Mouse (Mus musculus): ENCODE results near the gene Spaca3. TPM values are rescaled to one million over a fixed set of nuclear protein-coding genes. Genes with fewer than 3 reads are reported as not detected.

Gene Spaca3
- polyA plus RNA-seq, 1 experiment from 2014 or later, result not detected

DNA sequence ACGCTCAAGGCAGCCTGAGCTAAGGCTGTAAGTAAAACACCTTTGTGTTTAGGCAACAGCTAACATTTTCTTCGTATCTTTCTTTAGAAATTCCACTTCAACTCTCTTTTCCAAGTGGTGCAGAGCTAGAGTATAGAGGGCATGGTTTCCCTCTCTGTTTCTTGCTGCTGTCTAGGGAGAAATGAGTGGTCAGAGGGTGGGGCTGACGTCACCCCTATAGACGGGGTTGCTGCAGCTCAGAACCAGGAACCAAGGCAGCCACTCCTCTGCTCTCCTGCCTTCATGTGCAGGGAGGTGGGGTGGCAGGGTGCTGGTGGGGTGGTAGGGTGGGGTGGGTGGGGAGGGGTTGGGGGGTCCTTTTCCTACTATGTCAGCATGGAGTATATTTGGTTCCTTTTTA, 22.3 kb upstream of the Spaca3 start:
- H3K4me3 ChIP-seq, result no peak overlapping the region
- H3K4me2 ChIP-seq, result no peak overlapping the region
- H3K9ac ChIP-seq, result no peak overlapping the region
- 75% methylated on average over 4 of the region's 4 CpGs for WGBS
- H3K9me3 ChIP-seq, result no peaks in the 10 kb centered on the region
- H3K27me3 ChIP-seq, result 0 out of 2 replicates have a peak, but pooled peaks cover 4% of the 10 kb centered on the region
- no peak for ATAC-seq (ENCODE audit: low read depth)
- H3K4me1 ChIP-seq (replicated peaks), result peaks cover 9% of the 10 kb centered on the region; the same call in 1 of the 2 replicates
- no peak overlapping the region for H3K27ac ChIP-seq (replicated peaks)
- no peaks in the 10 kb centered on the region for H3K36me3 ChIP-seq

DNA sequence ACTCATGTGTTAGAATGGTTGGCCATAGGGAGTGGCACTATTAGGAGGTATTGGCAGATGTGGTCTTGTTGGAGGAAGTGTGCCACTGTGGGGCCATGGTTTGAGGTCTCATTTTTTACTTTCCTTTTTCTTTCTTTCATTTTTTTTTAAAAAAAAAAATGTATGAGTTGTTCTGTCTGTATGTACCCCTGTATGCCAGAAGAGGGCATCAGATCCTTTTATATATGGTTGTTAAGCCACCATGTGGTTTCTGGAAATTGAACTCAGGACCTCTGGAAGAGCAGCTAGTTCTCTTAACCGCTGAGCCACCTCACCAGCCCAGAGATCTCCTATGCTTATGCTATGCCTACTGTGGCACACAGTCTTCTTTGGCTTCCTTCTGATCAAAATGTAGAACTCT, 19.4 kb upstream of the Spaca3 start:
- Histone ChIP-seq H3K9me3 (no peaks in the 10 kb centered on the region), H3K9ac (no peak overlapping the region), H3K4me1 (replicated peaks) (no peaks in the 10 kb centered on the region), H3K27me3 (0 out of 2 replicates have a peak, but pooled peaks cover 4% of the 10 kb centered on the region), H3K36me3 (no peaks in the 10 kb centered on the region), H3K4me2 (no peak overlapping the region), H3K4me3 (no peak overlapping the region), H3K27ac (replicated peaks) (no peak overlapping the region)
- ATAC-seq (ENCODE audit: low read depth), result no peak
- 69% methylated on average over 1 of the region's 1 CpGs for WGBS

DNA sequence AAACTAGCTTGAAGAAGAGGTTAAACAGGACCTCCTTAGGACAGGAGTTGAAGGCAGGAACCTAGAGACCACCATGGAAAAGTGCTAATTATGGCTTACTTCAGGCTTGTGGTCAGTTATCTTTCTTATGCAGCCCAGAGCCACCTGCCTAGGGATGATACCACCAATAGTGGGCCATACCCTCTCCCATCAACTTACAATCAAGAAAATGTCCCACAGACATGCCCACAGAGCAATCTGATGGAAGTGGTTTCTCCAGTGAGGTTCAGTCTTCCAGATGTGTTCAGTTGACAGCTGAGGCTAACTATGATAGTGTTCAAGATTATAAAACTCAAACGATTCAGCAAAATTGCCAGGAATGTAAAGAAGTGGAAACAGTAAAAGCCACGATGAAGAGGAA, 14.7 kb upstream of the Spaca3 start:
- Histone ChIP-seq H3K9me3 (no peaks in the 10 kb centered on the region), H3K36me3 (no peaks in the 10 kb centered on the region), H3K27me3 (no peaks in the 10 kb centered on the region), H3K4me1 (replicated peaks) (no peaks in the 10 kb centered on the region), H3K27ac (replicated peaks) (no peak overlapping the region), H3K4me2 (no peak overlapping the region), H3K4me3 (no peak overlapping the region), H3K9ac (no peak overlapping the region)
- no peak for ATAC-seq (ENCODE audit: low read depth)
- 93% methylated on average over 2 of the region's 2 CpGs for WGBS

DNA sequence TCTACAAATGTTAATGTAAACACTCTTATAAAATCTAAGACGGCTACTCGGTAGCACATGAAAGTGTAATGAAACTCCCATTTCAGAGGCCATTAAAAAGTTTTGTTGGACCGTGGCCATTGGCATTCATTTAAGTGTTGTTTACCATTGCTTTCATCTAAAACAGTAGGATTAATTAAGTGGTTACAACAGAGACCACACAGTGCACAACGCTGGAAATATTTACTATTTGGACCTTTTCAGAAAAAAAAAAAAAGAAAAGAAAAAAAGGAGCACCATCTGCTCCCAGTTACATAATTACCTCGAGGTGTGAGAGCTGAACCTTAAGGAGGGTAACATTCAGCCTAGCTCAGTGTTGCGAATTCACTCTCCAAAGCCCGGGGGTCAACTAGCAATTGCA, 12.7 kb upstream of the Spaca3 start:
- no peak for ATAC-seq (ENCODE audit: low read depth)

DNA sequence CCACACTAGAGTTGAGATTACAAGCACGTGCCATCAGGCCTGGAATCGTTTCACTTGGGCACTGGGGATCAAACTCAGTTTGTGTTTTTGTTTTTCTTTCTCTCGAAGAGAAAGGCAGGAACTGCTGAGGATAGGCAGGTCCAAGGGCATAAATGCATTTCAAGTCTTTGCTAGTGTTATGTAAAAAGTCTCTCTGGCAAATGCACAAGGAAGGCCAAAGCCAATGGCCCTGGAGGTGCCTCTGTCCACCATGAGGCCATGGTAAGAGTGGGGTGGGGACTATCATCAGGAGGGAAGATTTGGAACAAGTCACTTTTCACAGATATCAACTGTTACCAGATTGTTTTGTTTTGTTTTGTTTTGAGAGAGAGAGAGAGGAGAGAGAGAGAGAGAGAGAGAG, 12.1 kb upstream of the Spaca3 start:
- H3K27me3 ChIP-seq, result no peaks in the 10 kb centered on the region
- no peak for ATAC-seq (ENCODE audit: low read depth)
- 59% methylated on average over 3 of the region's 3 CpGs for WGBS
- no peaks in the 10 kb centered on the region for H3K9me3 ChIP-seq
- H3K4me1 ChIP-seq (replicated peaks), result no peaks in the 10 kb centered on the region
- H3K27ac ChIP-seq (replicated peaks), result no peak overlapping the region
- no peak overlapping the region for H3K9ac ChIP-seq
- H3K4me3 ChIP-seq, result no peak overlapping the region
- H3K4me2 ChIP-seq, result no peak overlapping the region
- H3K36me3 ChIP-seq, result no peaks in the 10 kb centered on the region

More for the DNA sequence above, 12.7 kb upstream of the Spaca3 start:
- Histone ChIP-seq H3K9me3 (no peaks in the 10 kb centered on the region), H3K4me3 (no peak overlapping the region), H3K4me1 (replicated peaks) (no peaks in the 10 kb centered on the region), H3K9ac (no peak overlapping the region), H3K27me3 (no peaks in the 10 kb centered on the region), H3K4me2 (no peak overlapping the region), H3K27ac (replicated peaks) (no peak overlapping the region), H3K36me3 (no peaks in the 10 kb centered on the region)
- 55% methylated on average over 7 of the region's 7 CpGs for WGBS

DNA sequence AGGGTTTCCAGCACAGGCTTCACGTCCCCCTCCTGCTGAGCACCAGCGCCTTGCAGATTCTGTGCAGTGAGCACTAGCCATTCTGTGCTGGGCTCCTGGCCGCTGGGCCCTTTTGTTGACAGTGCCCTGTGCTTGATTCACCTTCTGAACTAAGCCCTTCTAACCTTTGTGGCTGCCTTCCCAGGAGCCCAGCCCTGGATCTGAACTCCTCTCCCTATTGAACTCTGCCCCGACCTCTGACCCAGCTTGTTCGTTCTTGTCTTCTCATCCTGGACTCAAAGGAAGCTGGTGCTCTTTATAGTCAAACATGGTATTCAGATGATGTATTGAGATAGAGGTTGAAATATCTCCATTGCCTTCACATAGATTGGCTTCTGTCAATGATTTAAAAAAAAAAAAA, 10.0 kb upstream of the Spaca3 start:
- 53% methylated on average over 5 of the region's 5 CpGs for WGBS
- no peak overlapping the region for H3K9ac ChIP-seq
- no peak overlapping the region for H3K4me3 ChIP-seq
- H3K4me2 ChIP-seq, result no peak overlapping the region
- H3K4me1 ChIP-seq (replicated peaks), result peaks cover 3% of the 10 kb centered on the region; the same call in 1 of the 2 replicates
- H3K27ac ChIP-seq (replicated peaks), result no peak overlapping the region
- no peaks in the 10 kb centered on the region for H3K27me3 ChIP-seq
- ATAC-seq (ENCODE audit: low read depth), result no peak
- H3K9me3 ChIP-seq, result no peaks in the 10 kb centered on the region
- H3K36me3 ChIP-seq, result no peaks in the 10 kb centered on the region

DNA sequence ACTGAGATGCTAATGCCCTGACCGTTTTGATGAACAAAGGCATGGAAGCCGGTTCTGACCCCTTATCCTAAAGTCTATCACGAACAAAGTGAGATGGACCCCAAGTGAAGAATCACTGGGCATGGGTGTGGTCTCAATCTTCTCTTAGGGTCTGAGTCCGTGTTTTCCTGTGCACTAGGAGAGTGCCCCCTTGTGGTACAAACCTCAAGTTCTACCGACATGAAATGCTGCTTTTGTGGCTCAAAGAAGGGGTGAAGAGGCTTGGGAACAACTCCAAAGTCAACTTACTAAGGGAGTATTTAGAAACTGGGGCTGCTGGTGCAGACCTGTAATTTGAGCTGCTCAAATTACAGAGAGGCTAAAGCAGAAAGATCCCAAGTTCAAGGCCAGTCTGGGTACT, 6.3 kb upstream of the Spaca3 start:
- peaks cover 3% of the 10 kb centered on the region; the same call in 1 of the 2 replicates for H3K4me1 ChIP-seq (replicated peaks)

DNA sequence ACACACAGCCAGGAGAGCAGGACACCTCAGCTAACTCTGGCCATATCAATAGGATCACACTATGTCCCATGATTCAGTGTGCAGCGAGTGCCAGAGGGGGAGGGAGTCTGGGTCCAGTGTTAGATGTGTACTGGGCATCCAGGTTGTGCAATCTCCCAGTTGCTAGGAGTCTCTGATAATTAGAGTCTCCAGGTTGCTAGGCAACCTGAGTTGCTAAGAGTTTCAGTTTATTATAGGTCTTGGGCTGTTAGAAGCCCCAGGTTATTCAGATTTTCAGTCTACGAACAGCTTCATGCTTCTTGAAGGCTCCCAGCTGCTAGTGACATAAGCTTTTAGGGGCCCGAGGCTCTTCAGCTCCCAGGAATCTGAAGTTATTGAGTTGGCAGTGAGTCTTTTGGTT, 5.2 kb upstream of the Spaca3 start:
- no peak overlapping the region for H3K9ac ChIP-seq
- H3K9me3 ChIP-seq, result no peaks in the 10 kb centered on the region
- H3K27ac ChIP-seq (replicated peaks), result no peak overlapping the region
- no peak overlapping the region for H3K4me3 ChIP-seq
- no peaks in the 10 kb centered on the region for H3K36me3 ChIP-seq
- ATAC-seq (ENCODE audit: low read depth), result no peak
- 58% methylated on average over 3 of the region's 3 CpGs for WGBS
- 0 out of 2 replicates have a peak, but pooled peaks cover 6% of the 10 kb centered on the region for H3K27me3 ChIP-seq
- H3K4me2 ChIP-seq, result no peak overlapping the region
- H3K4me1 ChIP-seq (replicated peaks), result peaks cover 3% of the 10 kb centered on the region; the same call in 1 of the 2 replicates

More for the DNA sequence above, 6.3 kb upstream of the Spaca3 start:
- H3K27ac ChIP-seq (replicated peaks), result no peak overlapping the region
- no peak overlapping the region for H3K4me2 ChIP-seq
- H3K36me3 ChIP-seq, result no peaks in the 10 kb centered on the region
- WGBS, result 47% methylated on average over 5 of the region's 5 CpGs
- H3K27me3 ChIP-seq, result 0 out of 2 replicates have a peak, but pooled peaks cover 6% of the 10 kb centered on the region
- no peak overlapping the region for H3K9ac ChIP-seq
- H3K4me3 ChIP-seq, result no peak overlapping the region
- no peak for ATAC-seq (ENCODE audit: low read depth)
- no peaks in the 10 kb centered on the region for H3K9me3 ChIP-seq

DNA sequence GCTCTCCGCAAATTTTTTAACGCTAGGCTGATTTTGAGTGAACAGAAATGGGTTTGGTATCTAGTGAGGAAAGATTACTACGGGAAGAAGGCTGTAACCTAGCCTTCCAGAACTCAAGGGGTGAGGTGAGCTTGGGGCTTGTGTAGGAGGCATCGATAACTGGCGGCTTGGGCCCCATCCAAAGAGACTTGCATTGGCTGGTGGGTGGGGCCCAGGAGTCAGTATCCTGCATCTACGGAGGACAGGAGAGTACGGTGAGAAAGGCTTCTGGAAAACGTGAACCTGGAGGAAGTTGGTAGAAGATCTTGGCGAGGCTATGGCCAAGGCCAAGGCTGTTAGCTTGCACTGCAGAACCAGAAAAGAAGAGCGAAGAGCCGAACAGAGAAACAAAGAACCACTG, 3.7 kb upstream of the Spaca3 start:
- Histone ChIP-seq H3K9ac (no peak overlapping the region), H3K36me3 (no peaks in the 10 kb centered on the region), H3K27me3 (0 out of 2 replicates have a peak, but pooled peaks cover 6% of the 10 kb centered on the region), H3K27ac (replicated peaks) (no peak overlapping the region), H3K4me1 (replicated peaks) (peaks cover 3% of the 10 kb centered on the region; the same call in 1 of the 2 replicates), H3K9me3 (no peaks in the 10 kb centered on the region), H3K4me2 (no peak overlapping the region), H3K4me3 (no peak overlapping the region)
- no peak for ATAC-seq (ENCODE audit: low read depth)
- WGBS, result 89% methylated on average over 11 of the region's 11 CpGs

DNA sequence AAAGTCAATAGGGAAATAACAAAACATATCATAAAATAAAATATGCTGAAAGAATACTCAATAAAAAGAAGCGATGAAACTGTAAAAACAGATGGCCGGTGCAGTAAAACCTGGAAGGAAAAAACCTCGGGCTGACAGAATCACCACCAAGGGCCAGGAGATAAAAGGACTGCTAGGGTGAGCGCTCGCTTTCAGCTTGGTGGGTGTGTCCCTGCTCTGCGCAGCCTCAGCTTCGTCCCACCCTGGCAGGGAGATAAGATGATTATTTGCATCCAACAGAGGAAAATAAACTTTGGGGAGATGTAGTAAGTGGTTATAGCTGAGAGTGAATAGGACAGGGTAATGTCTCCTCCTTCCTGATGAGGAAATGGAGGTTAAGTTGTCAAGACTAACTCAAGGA, 3.3 kb upstream of the Spaca3 start:
- Histone ChIP-seq H3K36me3 (no peaks in the 10 kb centered on the region), H3K4me2 (no peak overlapping the region), H3K4me1 (replicated peaks) (peaks cover 3% of the 10 kb centered on the region; the same call in 1 of the 2 replicates), H3K9me3 (no peaks in the 10 kb centered on the region), H3K27ac (replicated peaks) (no peak overlapping the region), H3K4me3 (no peak overlapping the region), H3K27me3 (peaks cover 6% of the 10 kb centered on the region; the same call in 1 of the 2 replicates), H3K9ac (no peak overlapping the region)
- 55% methylated on average over 7 of the region's 7 CpGs for whole genome bisulfite sequencing
- no peak for ATAC-seq (ENCODE audit: low read depth)

DNA sequence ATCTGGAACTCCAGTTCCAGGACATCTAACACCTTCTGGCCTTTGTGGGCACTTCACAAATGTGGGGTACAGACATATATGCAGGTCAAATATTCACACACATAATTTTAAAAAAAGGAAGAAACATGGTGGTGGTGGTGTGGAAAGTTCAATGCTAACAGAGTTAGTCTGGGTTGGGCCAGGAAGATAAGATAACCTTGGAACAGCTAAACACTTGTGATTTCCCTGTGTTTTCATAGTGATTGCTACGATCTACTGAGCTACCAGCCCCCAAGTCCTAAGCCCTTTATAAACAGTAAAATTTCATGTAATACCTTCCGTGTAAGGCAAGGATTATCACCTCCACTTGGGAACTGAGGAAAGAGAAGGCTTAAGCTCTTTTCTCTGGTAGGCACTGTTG, 1.3 kb upstream of the Spaca3 start:
- Histone ChIP-seq H3K27me3 (peaks cover 6% of the 10 kb centered on the region; the same call in 1 of the 2 replicates), H3K4me3 (no peak overlapping the region), H3K4me1 (replicated peaks) (peaks cover 3% of the 10 kb centered on the region; the same call in 1 of the 2 replicates), H3K9ac (no peak overlapping the region), H3K9me3 (no peaks in the 10 kb centered on the region), H3K27ac (replicated peaks) (no peak overlapping the region), H3K4me2 (no peak overlapping the region), H3K36me3 (no peaks in the 10 kb centered on the region)
- 85% methylated on average over 2 of the region's 2 CpGs for whole genome bisulfite sequencing
- no peak for ATAC-seq (ENCODE audit: low read depth)

DNA sequence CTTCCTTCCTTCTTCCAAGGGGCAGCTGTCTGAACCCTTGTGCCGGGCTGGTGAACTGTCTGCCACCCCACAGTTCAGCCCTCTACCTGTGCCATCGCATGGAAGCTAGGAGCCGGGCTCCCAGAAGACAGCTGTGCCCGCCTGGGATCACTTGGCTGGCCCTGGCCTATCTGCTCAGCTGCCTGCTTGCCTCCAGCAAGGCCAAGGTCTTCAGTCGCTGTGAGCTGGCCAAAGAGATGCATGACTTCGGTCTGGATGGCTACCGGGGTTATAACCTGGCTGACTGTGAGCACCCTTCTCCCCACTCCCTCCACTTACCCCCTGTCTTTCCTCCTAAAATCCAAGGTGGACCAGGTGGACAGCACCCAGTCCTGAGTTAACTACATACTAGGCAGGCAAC, 4.8 kb downstream of the Spaca3 start:
- 90% methylated on average over 7 of the region's 7 CpGs for WGBS
- H3K9ac ChIP-seq, result no peak overlapping the region
- no peaks in the 10 kb centered on the region for H3K36me3 ChIP-seq
- H3K4me1 ChIP-seq (replicated peaks), result no peaks in the 10 kb centered on the region
- ATAC-seq (ENCODE audit: low read depth), result no peak
- H3K4me2 ChIP-seq, result no peak overlapping the region
- H3K4me3 ChIP-seq, result no peak overlapping the region
- no peaks in the 10 kb centered on the region; the same call in 1 of the 2 replicates for H3K27me3 ChIP-seq
- H3K9me3 ChIP-seq, result no peaks in the 10 kb centered on the region
- no peak overlapping the region for H3K27ac ChIP-seq (replicated peaks)

DNA sequence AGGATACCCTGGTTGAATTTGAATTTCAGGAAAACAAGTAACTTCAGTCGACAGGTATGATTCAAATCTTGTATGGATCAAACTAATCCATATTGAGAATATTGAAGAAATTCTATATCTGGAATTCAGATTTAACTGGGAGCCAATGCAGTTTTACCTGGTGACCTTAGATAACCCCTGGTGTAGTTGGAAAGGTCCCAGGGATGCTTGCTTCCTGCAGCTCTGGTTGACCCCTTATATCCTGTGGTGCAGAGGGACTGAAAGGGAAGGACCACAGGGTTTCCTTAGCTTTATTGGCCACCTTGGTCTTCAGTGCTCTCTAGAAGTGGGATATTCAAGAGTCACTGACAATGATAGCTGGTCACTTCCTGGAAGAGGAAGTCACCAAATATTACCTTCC, 9.9 kb downstream of the Spaca3 start:
- H3K36me3 ChIP-seq, result no peaks in the 10 kb centered on the region
- no peak overlapping the region for H3K9ac ChIP-seq
- H3K27me3 ChIP-seq, result no peaks in the 10 kb centered on the region
- whole genome bisulfite sequencing, result 85% methylated on average over 1 of the region's 1 CpGs
- no peaks in the 10 kb centered on the region for H3K9me3 ChIP-seq
- H3K4me1 ChIP-seq (replicated peaks), result no peaks in the 10 kb centered on the region
- no peak overlapping the region for H3K4me3 ChIP-seq
- H3K4me2 ChIP-seq, result no peak overlapping the region
- ATAC-seq (ENCODE audit: low read depth), result no peak
- no peak overlapping the region for H3K27ac ChIP-seq (replicated peaks)

All from neural tube, embryonic 13.5 days (tissue).